Mouse (Mus musculus): ENCODE measurements at regions not wholly inside any gene's neighbourhood (a gene's known extent, or its start where the extent isn't known, plus 50 kb on each side); places are given as distances from the start of the nearest gene placed in this dataset.
"Not testable (repeated sequence)": the region's sequence is repeated elsewhere in the genome, so short reads cannot be mapped to it uniquely, and the experiment has no call there.

DNA sequence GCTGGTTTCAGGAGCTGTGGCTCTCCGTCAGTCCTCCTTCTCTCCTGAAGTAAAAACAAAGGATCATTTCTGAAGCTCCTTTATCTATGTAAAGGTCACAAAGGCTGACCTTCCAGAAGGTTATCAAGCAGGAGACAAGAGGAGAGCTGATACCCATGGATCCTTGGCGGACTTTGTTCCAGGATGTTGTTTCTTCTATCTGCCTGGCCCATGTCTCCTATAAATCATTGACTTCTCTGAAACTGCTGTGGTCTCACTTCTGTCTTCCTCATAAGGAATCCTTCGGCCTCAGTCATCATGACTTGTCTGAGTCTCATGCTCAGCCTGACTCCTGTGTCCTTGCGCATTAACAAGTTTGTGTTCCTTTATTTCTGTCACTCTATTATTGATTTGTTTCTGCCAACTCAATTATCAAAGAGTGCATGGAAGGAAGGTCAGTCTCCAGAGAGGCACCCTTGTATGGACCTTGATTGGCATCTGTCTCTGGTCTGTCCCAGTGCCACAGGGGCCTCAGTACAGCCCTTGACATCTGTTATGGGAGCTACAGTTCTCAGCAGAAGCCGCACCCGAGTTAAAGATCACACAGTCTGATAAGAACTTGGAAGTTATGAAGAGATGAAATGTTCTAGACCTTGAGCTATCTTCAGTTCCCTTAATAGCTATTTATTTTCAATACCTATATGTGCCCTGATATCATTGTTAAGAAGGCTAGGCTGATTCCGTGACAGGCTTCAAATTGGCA, 53.2 kb upstream of the Dazl start:
- no peaks in the 10 kb centered on the region for H3K4me1 ChIP-seq (replicated peaks; ENCODE audit: control insufficient read depth, insufficient read depth, low read length)
- H3K9me3 ChIP-seq (ENCODE audit: control insufficient read depth, low read length), result no peaks in the 10 kb centered on the region
- no peaks in the 10 kb centered on the region for H3K27me3 ChIP-seq (ENCODE audit: control insufficient read depth, insufficient read depth, low read length)
- no peak overlapping the region for H3K4me2 ChIP-seq (replicated peaks; ENCODE audit: low read depth, low read length)
- no peak overlapping the region for H3K4me3 ChIP-seq (ENCODE audit: low read depth, low read length)
- no peaks in the 10 kb centered on the region for H3K36me3 ChIP-seq (ENCODE audit: control insufficient read depth, insufficient read depth, low read length)
- DNase-seq (ENCODE audit: low spot score) (no peak), ATAC-seq (ENCODE audit: low FRiP score) (no peak)
- WGBS, result 86% methylated on average over 7 of the region's 7 CpGs
- no peak overlapping the region for H3K9ac ChIP-seq (ENCODE audit: low read depth, low read length)
- H3K27ac ChIP-seq (ENCODE audit: low read depth, low read length), result no peak overlapping the region

DNA sequence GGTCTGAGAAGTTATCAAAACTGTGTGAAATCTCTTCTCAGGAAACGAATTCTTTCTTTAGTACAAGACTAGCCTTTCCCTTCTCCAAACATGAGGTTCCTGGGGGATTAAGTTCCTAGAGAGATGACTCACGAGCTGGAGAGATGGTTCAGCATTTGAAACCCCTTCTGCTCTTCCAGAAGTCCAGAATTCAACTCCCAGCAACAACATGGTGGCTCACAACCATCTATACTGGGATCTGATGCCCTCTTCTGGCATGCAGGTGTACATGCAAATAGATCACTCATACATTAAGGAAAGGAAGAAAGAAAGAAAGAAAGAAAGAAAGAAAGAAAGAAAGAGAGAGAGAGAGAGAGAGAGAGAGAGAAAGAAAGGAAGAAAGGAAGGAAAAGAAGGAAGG, 60.4 kb upstream of the Dazl start:
- DNase-seq (ENCODE audit: low spot score); H3K36me3 ChIP-seq (ENCODE audit: control insufficient read depth, insufficient read depth, low read length): not testable (repeated sequence)

GRCm38 (mm10) chr17:50354357-50354756, 60.9 kb upstream of the Dazl start:
- Histone ChIP-seq H3K36me3 (ENCODE audit: control insufficient read depth, insufficient read depth, low read length) (no peaks in the 10 kb centered on the region), H3K4me3 (ENCODE audit: low read depth, low read length) (no peak overlapping the region), H3K9me3 (ENCODE audit: control insufficient read depth, low read length) (no peaks in the 10 kb centered on the region), H3K4me2 (replicated peaks; ENCODE audit: low read depth, low read length) (no peak overlapping the region), H3K27me3 (ENCODE audit: control insufficient read depth, insufficient read depth, low read length) (no peaks in the 10 kb centered on the region), H3K9ac (ENCODE audit: low read depth, low read length) (no peak overlapping the region), H3K4me1 (replicated peaks; ENCODE audit: control insufficient read depth, insufficient read depth, low read length) (no peaks in the 10 kb centered on the region), H3K27ac (ENCODE audit: low read depth, low read length) (no peak overlapping the region)
- 94% methylated on average over 6 of the region's 6 CpGs for WGBS
- ATAC-seq (ENCODE audit: low FRiP score) (no peak), DNase-seq (ENCODE audit: low spot score) (no peak)

More for the DNA sequence above, 60.4 kb upstream of the Dazl start:
- not testable (repeated sequence) for H3K4me2 ChIP-seq (replicated peaks; ENCODE audit: low read depth, low read length); H3K4me3 ChIP-seq (ENCODE audit: low read depth, low read length); H3K9ac ChIP-seq (ENCODE audit: low read depth, low read length); H3K27ac ChIP-seq (ENCODE audit: low read depth, low read length); H3K9me3 ChIP-seq (ENCODE audit: control insufficient read depth, low read length); H3K4me1 ChIP-seq (replicated peaks; ENCODE audit: control insufficient read depth, insufficient read depth, low read length); ATAC-seq (ENCODE audit: low FRiP score); H3K27me3 ChIP-seq (ENCODE audit: control insufficient read depth, insufficient read depth, low read length)
- 80% methylated on average over 2 of the region's 2 CpGs for WGBS

DNA sequence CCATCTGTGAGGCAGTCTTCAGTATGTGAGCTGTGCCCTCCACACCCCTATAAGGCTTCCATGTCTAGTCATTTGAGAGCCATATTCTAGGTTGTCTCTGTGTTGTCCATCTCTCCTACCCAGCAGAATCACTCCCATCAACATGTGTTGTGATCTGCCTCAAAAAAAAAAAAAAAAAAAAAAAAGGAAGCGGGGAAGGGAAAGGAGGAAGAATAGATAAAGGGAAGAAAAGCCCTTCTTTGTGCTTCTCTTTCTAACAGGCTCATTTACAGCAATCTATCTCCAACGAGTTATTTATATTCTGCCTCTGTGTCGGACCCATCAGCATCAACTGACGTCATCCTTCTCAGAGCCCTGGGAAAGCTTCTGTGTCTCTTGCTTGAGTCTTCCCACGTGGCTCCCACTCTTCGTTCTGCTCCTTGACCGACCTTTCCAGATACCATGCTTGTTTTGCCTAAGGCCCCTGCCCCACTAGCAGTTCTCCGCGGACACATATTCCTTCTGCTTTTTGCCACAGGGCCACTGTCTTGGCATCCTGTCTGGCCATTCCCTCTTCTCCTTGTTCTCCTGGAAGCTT, 68.3 kb upstream of the Dazl start:
- no peaks in the 10 kb centered on the region for H3K27me3 ChIP-seq (ENCODE audit: control insufficient read depth, insufficient read depth, low read length)
- H3K9me3 ChIP-seq (ENCODE audit: control insufficient read depth, low read length), result no peaks in the 10 kb centered on the region
- no peak overlapping the region for H3K4me3 ChIP-seq (ENCODE audit: low read depth, low read length)
- no peaks in the 10 kb centered on the region for H3K4me1 ChIP-seq (replicated peaks; ENCODE audit: control insufficient read depth, insufficient read depth, low read length)
- no peaks in the 10 kb centered on the region for H3K36me3 ChIP-seq (ENCODE audit: control insufficient read depth, insufficient read depth, low read length)
- ATAC-seq (ENCODE audit: low FRiP score), result no peak
- WGBS, result 83% methylated on average over 9 of the region's 9 CpGs
- no peak overlapping the region for H3K27ac ChIP-seq (ENCODE audit: low read depth, low read length)
- no peak overlapping the region for H3K4me2 ChIP-seq (replicated peaks; ENCODE audit: low read depth, low read length)
- DNase-seq (ENCODE audit: low spot score), result no peak
- no peak overlapping the region for H3K9ac ChIP-seq (ENCODE audit: low read depth, low read length)

GRCm38 (mm10) chr17:50365396-50365795, 72.0 kb upstream of the Dazl start:
- ATAC-seq (ENCODE audit: low FRiP score), result no peak
- Histone ChIP-seq H3K9me3 (ENCODE audit: control insufficient read depth, low read length) (no peaks in the 10 kb centered on the region), H3K4me2 (replicated peaks; ENCODE audit: low read depth, low read length) (no peak overlapping the region), H3K9ac (ENCODE audit: low read depth, low read length) (no peak overlapping the region), H3K4me1 (replicated peaks; ENCODE audit: control insufficient read depth, insufficient read depth, low read length) (no peaks in the 10 kb centered on the region), H3K27me3 (ENCODE audit: control insufficient read depth, insufficient read depth, low read length) (no peaks in the 10 kb centered on the region), H3K27ac (ENCODE audit: low read depth, low read length) (no peak overlapping the region), H3K36me3 (ENCODE audit: control insufficient read depth, insufficient read depth, low read length) (no peaks in the 10 kb centered on the region), H3K4me3 (ENCODE audit: low read depth, low read length) (no peak overlapping the region)
- no peak for DNase-seq (ENCODE audit: low spot score)
- WGBS, result 90% methylated on average over 7 of the region's 7 CpGs

- Histone ChIP-seq H3K4me2 (replicated peaks; ENCODE audit: low read depth, low read length) (no peak overlapping the region), H3K36me3 (ENCODE audit: control insufficient read depth, insufficient read depth, low read length) (no peaks in the 10 kb centered on the region), H3K27ac (ENCODE audit: low read depth, low read length) (no peak overlapping the region), H3K9me3 (ENCODE audit: control insufficient read depth, low read length) (no peaks in the 10 kb centered on the region), H3K4me3 (ENCODE audit: low read depth, low read length) (no peak overlapping the region), H3K27me3 (ENCODE audit: control insufficient read depth, insufficient read depth, low read length) (no peaks in the 10 kb centered on the region), H3K4me1 (replicated peaks; ENCODE audit: control insufficient read depth, insufficient read depth, low read length) (no peaks in the 10 kb centered on the region), H3K9ac (ENCODE audit: low read depth, low read length) (no peak overlapping the region)
- WGBS, result 86% methylated on average over 5 of the region's 5 CpGs
- ATAC-seq (ENCODE audit: low FRiP score) (no peak), DNase-seq (ENCODE audit: low spot score) (no peak)
Measured at GRCm38 (mm10) chr17:50366181-50366580, 72.7 kb upstream of the Dazl start.

- ATAC-seq (ENCODE audit: low FRiP score), result no peak
- 86% methylated on average over 6 of the region's 6 CpGs for WGBS
Measured at GRCm38 (mm10) chr17:50369216-50369875, 75.9 kb upstream of the Dazl start.

GRCm38 (mm10) chr17:50370484-50370883, 77.0 kb upstream of the Dazl start:
- Histone ChIP-seq H3K9me3 (ENCODE audit: control insufficient read depth, low read length) (no peaks in the 10 kb centered on the region), H3K36me3 (ENCODE audit: control insufficient read depth, insufficient read depth, low read length) (no peaks in the 10 kb centered on the region), H3K27ac (ENCODE audit: low read depth, low read length) (no peak overlapping the region), H3K4me3 (ENCODE audit: low read depth, low read length) (no peak overlapping the region), H3K4me1 (replicated peaks; ENCODE audit: control insufficient read depth, insufficient read depth, low read length) (no peaks in the 10 kb centered on the region), H3K9ac (ENCODE audit: low read depth, low read length) (no peak overlapping the region), H3K27me3 (ENCODE audit: control insufficient read depth, insufficient read depth, low read length) (no peaks in the 10 kb centered on the region), H3K4me2 (replicated peaks; ENCODE audit: low read depth, low read length) (no peak overlapping the region)
- ATAC-seq (ENCODE audit: low FRiP score), result no peak
- no peak for DNase-seq (ENCODE audit: low spot score)
- 91% methylated on average over 1 of the region's 1 CpGs for WGBS

More at GRCm38 (mm10) chr17:50369216-50369875, 75.9 kb upstream of the Dazl start:
- Histone ChIP-seq H3K4me1 (replicated peaks; ENCODE audit: control insufficient read depth, insufficient read depth, low read length) (no peaks in the 10 kb centered on the region), H3K9ac (ENCODE audit: low read depth, low read length) (no peak overlapping the region), H3K4me2 (replicated peaks; ENCODE audit: low read depth, low read length) (no peak overlapping the region), H3K36me3 (ENCODE audit: control insufficient read depth, insufficient read depth, low read length) (no peaks in the 10 kb centered on the region), H3K9me3 (ENCODE audit: control insufficient read depth, low read length) (no peaks in the 10 kb centered on the region), H3K4me3 (ENCODE audit: low read depth, low read length) (no peak overlapping the region), H3K27ac (ENCODE audit: low read depth, low read length) (no peak overlapping the region), H3K27me3 (ENCODE audit: control insufficient read depth, insufficient read depth, low read length) (no peaks in the 10 kb centered on the region)
- DNase-seq (ENCODE audit: low spot score), result no peak

Measured in hindbrain, embryonic 11.5 days (tissue).